Mouse (Mus musculus): ENCODE data around the gene Ankrd45.

- TF ChIP-seq CTCF (IDR thresholded peaks at IDR 0.05; ENCODE audit: low read depth): peak; percentile 44
- TF ChIP-seq EP300 (IDR thresholded peaks at IDR 0.05; ENCODE audit: low read depth): no peak
Measured at GRCm38 (mm10) chr1:161180674-161181073, 38.2 kb downstream of the Ankrd45 start.

Data from heart, postnatal 0 days (tissue).